Mouse (Mus musculus): ENCODE measurements around the gene Hfe.

- TF ChIP-seq CTCF (IDR thresholded peaks at IDR 0.05) (no peak), EP300 (IDR thresholded peaks at IDR 0.05) (peak; percentile 48; the same call in 1 of the 2 replicates)
Observed at GRCm38 (mm10) chr13:23730479-23730878, 19.8 kb upstream of the Hfe start.
